Mouse (Mus musculus): ENCODE measurements around the gene Olfr695. TPM values are rescaled to one million over a fixed set of nuclear protein-coding genes. Genes with fewer than 3 reads are reported as not detected.
"Not testable (repeated sequence)": the region's sequence is repeated elsewhere in the genome, so short reads cannot be mapped to it uniquely, and the experiment has no call there.

Olfr695 gene
- not detected in 2 replicates for polyA plus RNA-seq (2014; fragmentation: Nextera tagmentation; extraction: Ambion mirVana)

GRCm38 (mm10) chr7:106716296-106716695 is at the start of gene Olfr695:
Olfr695 (minus strand) TSS chr7:106716396.
- H3K4me3 ChIP-seq (replicated peaks; ENCODE audit: low read depth, low read length) = no peak within 1 kb of the TSS
- no peaks in the 10 kb centered on the region for H3K27me3 ChIP-seq (ENCODE audit: control insufficient read depth, insufficient read depth, low read length)
- no peaks in the 10 kb centered on the region for H3K4me1 ChIP-seq (ENCODE audit: control insufficient read depth, insufficient read depth, low read length)
- H3K27ac ChIP-seq (replicated peaks; ENCODE audit: low read depth, low read length) = no peak within 1 kb of the TSS
- H3K36me3 ChIP-seq (ENCODE audit: control insufficient read depth, insufficient read depth, low read length) = no peaks in the 10 kb centered on the region
- no peak within 1 kb of the TSS for H3K4me2 ChIP-seq (ENCODE audit: low read length)
- no peaks in the 10 kb centered on the region for H3K9me3 ChIP-seq (ENCODE audit: control insufficient read depth, low read length)
- ATAC-seq (ENCODE audit: low FRiP score, low TSS enrichment) (no peak), DNase-seq (no peak)
- no peak within 1 kb of the TSS for H3K9ac ChIP-seq (replicated peaks; ENCODE audit: low read length)

DNA sequence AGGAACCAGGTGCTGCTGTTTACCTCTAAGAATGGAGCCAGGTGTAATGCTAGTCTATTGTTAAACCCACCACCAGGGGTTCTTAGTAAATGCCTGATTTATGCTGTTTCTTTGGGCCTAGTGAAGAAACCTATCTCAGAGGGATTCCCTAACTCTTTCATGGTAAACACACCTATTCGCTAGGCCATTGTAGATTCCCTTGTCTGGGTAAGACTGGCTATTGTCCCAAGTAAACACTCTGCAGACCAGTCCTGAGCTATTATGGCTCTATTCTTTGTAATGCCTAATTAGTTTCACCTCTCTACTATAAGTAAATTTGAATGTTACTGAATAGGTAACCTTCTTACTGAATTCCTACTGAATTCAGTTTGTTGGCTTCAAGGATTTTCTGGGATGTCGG is 44.8 kb upstream of the Olfr695 start:
- 89% methylated on average over 2 of the region's 2 CpGs for WGBS
- H3K4me1 ChIP-seq (ENCODE audit: control insufficient read depth, insufficient read depth, low read length); H3K4me3 ChIP-seq (replicated peaks; ENCODE audit: low read depth, low read length); H3K9me3 ChIP-seq (ENCODE audit: control insufficient read depth, low read length); ATAC-seq (ENCODE audit: low FRiP score, low TSS enrichment); H3K27me3 ChIP-seq (ENCODE audit: control insufficient read depth, insufficient read depth, low read length); H3K4me2 ChIP-seq (ENCODE audit: low read length); DNase-seq; H3K36me3 ChIP-seq (ENCODE audit: control insufficient read depth, insufficient read depth, low read length); H3K9ac ChIP-seq (replicated peaks; ENCODE audit: low read length); H3K27ac ChIP-seq (replicated peaks; ENCODE audit: low read depth, low read length): not testable (repeated sequence)

DNA sequence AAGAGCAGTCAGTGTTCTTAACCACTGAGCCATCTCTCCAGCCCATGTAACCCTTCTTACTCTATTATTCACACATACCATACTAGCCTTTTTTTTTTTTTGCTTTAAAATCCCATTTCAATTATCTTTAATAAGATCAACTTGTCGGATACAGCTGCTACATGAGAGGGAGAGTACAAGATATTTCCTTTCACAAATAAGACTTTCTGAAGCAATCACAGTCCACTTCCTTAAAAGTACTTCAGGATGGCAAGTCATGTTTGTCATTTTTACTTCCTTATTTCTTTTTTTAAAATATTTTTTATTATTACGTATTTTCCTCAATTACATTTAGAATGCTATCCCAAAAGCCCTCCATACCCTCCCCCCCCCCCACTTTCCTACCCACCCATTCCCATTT is 42.6 kb upstream of the Olfr695 start:
- H3K4me1 ChIP-seq (ENCODE audit: control insufficient read depth, insufficient read depth, low read length) = no peaks in the 10 kb centered on the region
- no peak overlapping the region for H3K4me3 ChIP-seq (replicated peaks; ENCODE audit: low read depth, low read length)
- ATAC-seq (ENCODE audit: low FRiP score, low TSS enrichment) (no peak), DNase-seq (no peak)
- WGBS = 96% methylated on average over 2 of the region's 2 CpGs
- no peak overlapping the region for H3K9ac ChIP-seq (replicated peaks; ENCODE audit: low read length)
- H3K9me3 ChIP-seq (ENCODE audit: control insufficient read depth, low read length) = no peaks in the 10 kb centered on the region
- H3K36me3 ChIP-seq (ENCODE audit: control insufficient read depth, insufficient read depth, low read length) = no peaks in the 10 kb centered on the region
- H3K4me2 ChIP-seq (ENCODE audit: low read length) = no peak overlapping the region
- no peak overlapping the region for H3K27ac ChIP-seq (replicated peaks; ENCODE audit: low read depth, low read length)
- no peaks in the 10 kb centered on the region for H3K27me3 ChIP-seq (ENCODE audit: control insufficient read depth, insufficient read depth, low read length)

- Histone ChIP-seq H3K4me3 (replicated peaks; ENCODE audit: low read depth, low read length) (no peak within 1 kb of the TSS), H3K27me3 (ENCODE audit: control insufficient read depth, insufficient read depth, low read length) (no peaks in the 10 kb centered on the region), H3K9ac (replicated peaks; ENCODE audit: low read length) (no peak within 1 kb of the TSS), H3K9me3 (ENCODE audit: control insufficient read depth, low read length) (no peaks in the 10 kb centered on the region), H3K27ac (replicated peaks; ENCODE audit: low read depth, low read length) (no peak within 1 kb of the TSS), H3K4me2 (ENCODE audit: low read length) (no peak within 1 kb of the TSS), H3K4me1 (ENCODE audit: control insufficient read depth, insufficient read depth, low read length) (no peaks in the 10 kb centered on the region), H3K36me3 (ENCODE audit: control insufficient read depth, insufficient read depth, low read length) (no peaks in the 10 kb centered on the region)
- DNase-seq (no peak), ATAC-seq (ENCODE audit: low FRiP score, low TSS enrichment) (no peak)
Observed at GRCm38 (mm10) chr7:106755297-106755696, 39.1 kb upstream of the Olfr695 start, which contains the start of gene Olfr698. Olfr698 (minus strand) TSS chr7:106755397.

- H3K9me3 ChIP-seq (ENCODE audit: control insufficient read depth, low read length) = no peaks in the 10 kb centered on the region
- no peaks in the 10 kb centered on the region for H3K27me3 ChIP-seq (ENCODE audit: control insufficient read depth, insufficient read depth, low read length)
- no peaks in the 10 kb centered on the region for H3K4me1 ChIP-seq (ENCODE audit: control insufficient read depth, insufficient read depth, low read length)
- no peak overlapping the region for H3K4me2 ChIP-seq (ENCODE audit: low read length)
- no peak overlapping the region for H3K27ac ChIP-seq (replicated peaks; ENCODE audit: low read depth, low read length)
- H3K4me3 ChIP-seq (replicated peaks; ENCODE audit: low read depth, low read length) = no peak overlapping the region
- ATAC-seq (ENCODE audit: low FRiP score, low TSS enrichment) (no peak), DNase-seq (no peak)
- WGBS = 92% methylated on average over 5 of the region's 5 CpGs
- no peaks in the 10 kb centered on the region for H3K36me3 ChIP-seq (ENCODE audit: control insufficient read depth, insufficient read depth, low read length)
- H3K9ac ChIP-seq (replicated peaks; ENCODE audit: low read length) = no peak overlapping the region
Observed at GRCm38 (mm10) chr7:106745811-106746210, 29.6 kb upstream of the Olfr695 start.

GRCm38 (mm10) chr7:106742343-106742742 is 26.1 kb upstream of the Olfr695 start, which contains the start of gene Olfr697:
Olfr697 (minus strand) TSS chr7:106742443.
- no peaks in the 10 kb centered on the region for H3K36me3 ChIP-seq (ENCODE audit: control insufficient read depth, insufficient read depth, low read length)
- no peak within 1 kb of the TSS for H3K27ac ChIP-seq (replicated peaks; ENCODE audit: low read depth, low read length)
- H3K27me3 ChIP-seq (ENCODE audit: control insufficient read depth, insufficient read depth, low read length) = no peaks in the 10 kb centered on the region
- no peak within 1 kb of the TSS for H3K4me3 ChIP-seq (replicated peaks; ENCODE audit: low read depth, low read length)
- DNase-seq (no peak), ATAC-seq (ENCODE audit: low FRiP score, low TSS enrichment) (no peak)
- H3K4me2 ChIP-seq (ENCODE audit: low read length) = no peak within 1 kb of the TSS
- 86% methylated on average over 1 of the region's 1 CpGs for WGBS
- no peaks in the 10 kb centered on the region for H3K4me1 ChIP-seq (ENCODE audit: control insufficient read depth, insufficient read depth, low read length)
- no peak within 1 kb of the TSS for H3K9ac ChIP-seq (replicated peaks; ENCODE audit: low read length)
- H3K9me3 ChIP-seq (ENCODE audit: control insufficient read depth, low read length) = no peaks in the 10 kb centered on the region

- no peak overlapping the region for H3K4me2 ChIP-seq (ENCODE audit: low read length)
- DNase-seq (no peak), ATAC-seq (ENCODE audit: low FRiP score, low TSS enrichment) (no peak)
- H3K27me3 ChIP-seq (ENCODE audit: control insufficient read depth, insufficient read depth, low read length) = no peaks in the 10 kb centered on the region
- no peaks in the 10 kb centered on the region for H3K4me1 ChIP-seq (ENCODE audit: control insufficient read depth, insufficient read depth, low read length)
- no peaks in the 10 kb centered on the region for H3K36me3 ChIP-seq (ENCODE audit: control insufficient read depth, insufficient read depth, low read length)
- H3K27ac ChIP-seq (replicated peaks; ENCODE audit: low read depth, low read length) = no peak overlapping the region
- H3K9ac ChIP-seq (replicated peaks; ENCODE audit: low read length) = no peak overlapping the region
- no peaks in the 10 kb centered on the region for H3K9me3 ChIP-seq (ENCODE audit: control insufficient read depth, low read length)
- no peak overlapping the region for H3K4me3 ChIP-seq (replicated peaks; ENCODE audit: low read depth, low read length)
Observed at GRCm38 (mm10) chr7:106737028-106737427, 20.8 kb upstream of the Olfr695 start.

GRCm38 (mm10) chr7:106733717-106734116 is 17.5 kb upstream of the Olfr695 start:
- no peak overlapping the region for H3K4me2 ChIP-seq (ENCODE audit: low read length)
- no peak overlapping the region for H3K9ac ChIP-seq (replicated peaks; ENCODE audit: low read length)
- no peaks in the 10 kb centered on the region for H3K9me3 ChIP-seq (ENCODE audit: control insufficient read depth, low read length)
- no peak overlapping the region for H3K4me3 ChIP-seq (replicated peaks; ENCODE audit: low read depth, low read length)
- no peaks in the 10 kb centered on the region for H3K36me3 ChIP-seq (ENCODE audit: control insufficient read depth, insufficient read depth, low read length)
- H3K27ac ChIP-seq (replicated peaks; ENCODE audit: low read depth, low read length) = no peak overlapping the region
- WGBS = 83% methylated on average over 2 of the region's 2 CpGs
- ATAC-seq (ENCODE audit: low FRiP score, low TSS enrichment) (no peak), DNase-seq (no peak)
- H3K4me1 ChIP-seq (ENCODE audit: control insufficient read depth, insufficient read depth, low read length) = no peaks in the 10 kb centered on the region
- no peaks in the 10 kb centered on the region for H3K27me3 ChIP-seq (ENCODE audit: control insufficient read depth, insufficient read depth, low read length)

DNA sequence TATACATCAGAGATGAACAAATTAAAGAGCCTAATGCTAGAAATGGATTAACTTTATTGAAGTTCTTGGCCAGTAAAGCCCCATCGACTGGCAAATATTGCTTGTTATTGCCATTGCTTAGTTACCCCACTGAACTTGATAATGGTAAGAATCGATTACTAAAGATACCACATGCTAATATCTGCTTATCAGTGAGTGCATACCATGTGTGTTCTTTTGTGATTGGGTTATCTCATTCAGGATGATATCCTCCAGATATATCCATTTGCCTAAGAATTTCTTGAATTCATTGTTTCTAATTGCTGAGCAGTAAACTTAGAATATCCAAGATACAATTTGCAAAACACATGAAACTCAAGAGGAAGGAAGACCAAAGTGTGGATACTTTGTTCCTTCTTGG is 9.5 kb upstream of the Olfr695 start:
- not testable (repeated sequence) for H3K27ac ChIP-seq (replicated peaks; ENCODE audit: low read depth, low read length); H3K9me3 ChIP-seq (ENCODE audit: control insufficient read depth, low read length); H3K9ac ChIP-seq (replicated peaks; ENCODE audit: low read length); H3K27me3 ChIP-seq (ENCODE audit: control insufficient read depth, insufficient read depth, low read length); DNase-seq; H3K4me1 ChIP-seq (ENCODE audit: control insufficient read depth, insufficient read depth, low read length); H3K36me3 ChIP-seq (ENCODE audit: control insufficient read depth, insufficient read depth, low read length); H3K4me2 ChIP-seq (ENCODE audit: low read length); ATAC-seq (ENCODE audit: low FRiP score, low TSS enrichment); H3K4me3 ChIP-seq (replicated peaks; ENCODE audit: low read depth, low read length)
- 93% methylated on average over 2 of the region's 2 CpGs for WGBS
